ENCODE assay signal across 18 mouse cellular contexts in genomic region chr15:78593896-78594425, GRCm38 (mm10). TPM values are rescaled to one million over a fixed set of nuclear protein-coding genes. Genes with fewer than 3 reads are reported as not detected.
"Had no signal": no experiment of that assay in that cellular context is flagged by ENCODE, and none has a peak within 500 bp of the region (broad histone marks: within the 10 kb centered on the region; RNA-seq: fewer than 3 reads in every experiment).

No protein-coding gene starts in this region.

- H3K9me3 ChIP-seq: liver, embryonic 12.5 days; midbrain, embryonic 13.5 days; midbrain, embryonic 15.5 days; neural tube, embryonic 12.5 days had no signal

- H3K27ac ChIP-seq: liver, embryonic 12.5 days; liver, embryonic 14.5 days; midbrain, embryonic 13.5 days; midbrain, embryonic 15.5 days; neural tube, embryonic 12.5 days had no signal

- H3K27me3 ChIP-seq: liver, embryonic 12.5 days; megakaryocyte, embryonic 14.5 days; midbrain, embryonic 13.5 days; midbrain, embryonic 15.5 days; neural tube, embryonic 12.5 days had no signal

- H3K4me2 ChIP-seq: liver, embryonic 12.5 days; lung, embryonic 14.5 days; midbrain, embryonic 11.5 days; midbrain, embryonic 13.5 days; midbrain, embryonic 15.5 days; neural tube, embryonic 12.5 days had no signal

- DNase-seq: lung, adult 18-20 months; lung, embryonic 14.5 days; lung, postnatal 10 days; lung, postnatal 4 days; retina, postnatal 1 day; right cerebral cortex, adult 18-20 months; right cerebral cortex, postnatal 25 days; right cerebral cortex, postnatal 4 days; spleen, adult 18-20 months had no signal

- H3K4me3 ChIP-seq: liver, embryonic 12.5 days; megakaryocyte, embryonic 14.5 days; midbrain, embryonic 13.5 days; midbrain, embryonic 15.5 days; neural tube, embryonic 12.5 days had no signal

- H3K9ac ChIP-seq: liver, embryonic 12.5 days; liver, embryonic 14.5 days; lung, embryonic 14.5 days; midbrain, embryonic 13.5 days; midbrain, embryonic 15.5 days; neural tube, embryonic 12.5 days had no signal

- ATAC-seq: liver, embryonic 12.5 days; midbrain, embryonic 13.5 days; midbrain, embryonic 15.5 days had no signal

- H3K36me3 ChIP-seq: liver, embryonic 12.5 days; midbrain, embryonic 13.5 days; midbrain, embryonic 15.5 days; neural tube, embryonic 12.5 days had no signal

- H3K4me1 ChIP-seq: midbrain, embryonic 13.5 days; midbrain, embryonic 15.5 days; neural tube, embryonic 12.5 days had no signal

RNA-seq across cellular contexts. Expression of gene Sstr3, which starts 49.5 kb away (rescaled TPM):
- total RNA-seq: megakaryocyte progenitor cell, adult 5-6 weeks; neutrophil, adult 5-6 weeks had no signal
- polyA plus RNA-seq: midbrain, embryonic 11.5 days had no signal
